Mouse (Mus musculus): ENCODE measurements around the gene Psmd10.

DNA sequence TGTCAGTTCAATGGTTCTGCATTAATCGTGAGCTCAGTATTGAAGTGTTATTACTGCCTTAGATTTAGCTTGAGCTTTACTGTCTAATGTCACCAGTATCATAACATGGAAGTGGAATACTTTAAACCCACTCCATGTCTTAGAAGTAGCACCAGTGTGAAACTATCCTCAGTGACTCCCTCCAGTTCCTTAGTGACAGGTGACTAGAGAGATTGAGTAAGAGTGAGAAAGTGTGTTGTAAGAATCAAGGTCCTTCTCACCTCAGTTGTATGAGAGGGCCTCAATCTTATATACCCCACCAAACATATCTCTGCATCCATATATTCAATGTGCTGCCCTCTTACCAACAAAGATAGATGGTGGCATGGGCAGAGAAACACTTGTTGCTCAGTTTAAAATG is 22.4 kb upstream of the Psmd10 start:
- no peak for TF ChIP-seq CTCF (IDR thresholded peaks at IDR 0.05 in 2 of 3, conservative IDR thresholded peaks at IDR 0.05 in 1 of 3; ENCODE audit: control insufficient read depth in 1 of 3, insufficient read depth in 1 of 3, low read depth in 2 of 3, low read length in 3 of 3, poor library complexity in 1 of 3, severe bottlenecking in 1 of 3)
- no peak for TF ChIP-seq USF1 (IDR thresholded peaks at IDR 0.05; ENCODE audit: low read depth, low read length)
- no peak for TF ChIP-seq E2F4 (IDR thresholded peaks at IDR 0.05; ENCODE audit: borderline replicate concordance, low read depth, low read length)
